Mouse (Mus musculus) CD4-positive, CD25-positive, alpha-beta regulatory T cell, adult 2 months (primary cell): ENCODE results near the gene 1700015F17Rik.
A peak's percentile ranks its signal among the peaks of the same experiment; 100 is the strongest.

Source experiments
- DNase-seq: peaks from one replicate; pipeline ENCODE4 v3.0.0-alpha.2; 2012; ENCODE audit warnings: low read depth, low spot score

The 1700015F17Rik gene

DNA sequence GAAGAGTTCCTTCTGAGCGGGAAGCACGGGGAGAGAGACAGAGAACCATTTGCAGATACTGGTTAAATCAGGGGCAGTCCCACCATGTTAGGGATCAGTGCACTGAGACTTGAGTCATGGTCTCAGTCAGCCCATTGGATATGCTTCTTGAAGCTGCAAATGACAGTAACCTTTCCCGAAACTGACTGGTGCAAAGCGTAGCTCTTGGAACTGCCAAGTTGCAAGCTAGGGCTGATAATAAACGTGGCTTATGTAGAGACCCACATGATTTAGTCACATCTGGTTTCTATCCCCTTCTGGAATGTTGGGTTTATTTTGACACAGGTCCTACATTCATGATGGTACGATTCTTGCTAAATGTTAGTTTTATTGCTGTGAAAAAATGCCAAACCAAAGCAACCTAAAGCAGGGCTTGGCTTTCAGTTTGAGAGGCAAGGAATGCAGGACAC is 55.2 kb downstream of the 1700015F17Rik start:
- DNase-seq, result no peak

DNA sequence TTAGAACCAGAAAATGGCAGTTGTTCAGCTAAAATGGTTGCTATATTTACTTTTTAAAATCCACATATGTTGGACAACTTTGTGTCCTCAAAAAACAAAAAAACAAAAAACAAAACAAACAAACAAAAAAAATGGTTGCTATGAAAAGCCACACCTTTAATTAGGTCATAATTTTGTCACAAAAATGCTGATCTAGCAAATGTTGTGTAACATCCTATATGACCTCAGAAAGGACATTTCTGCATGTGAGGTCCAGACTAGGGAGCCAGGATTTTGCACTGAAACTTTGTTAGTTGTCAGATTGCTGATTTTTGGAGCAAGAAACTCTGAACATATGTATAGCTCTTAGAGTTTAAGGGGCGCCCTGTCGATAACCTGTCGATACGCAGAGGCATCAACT is 55.9 kb downstream of the 1700015F17Rik start:
- no peak for DNase-seq

DNA sequence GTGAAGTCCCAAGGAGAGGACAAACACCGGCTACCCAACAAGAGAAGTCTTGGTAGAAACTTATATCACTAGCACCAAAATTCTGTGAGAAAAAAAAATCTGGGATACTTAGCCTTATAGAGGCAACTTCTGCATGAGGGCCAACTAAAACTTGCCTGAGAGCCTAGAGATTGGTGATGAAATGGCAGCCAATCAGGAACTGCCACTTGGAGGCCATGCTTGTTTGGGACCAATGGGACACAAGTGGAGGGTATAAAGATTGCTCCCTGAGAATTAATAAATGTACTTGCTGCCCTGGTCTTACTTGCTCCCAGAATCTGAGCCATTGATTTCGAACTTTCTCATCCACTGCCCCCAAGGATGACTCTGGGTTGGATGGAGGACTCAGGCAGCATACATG is 57.5 kb downstream of the 1700015F17Rik start:
- no peak for DNase-seq

DNA sequence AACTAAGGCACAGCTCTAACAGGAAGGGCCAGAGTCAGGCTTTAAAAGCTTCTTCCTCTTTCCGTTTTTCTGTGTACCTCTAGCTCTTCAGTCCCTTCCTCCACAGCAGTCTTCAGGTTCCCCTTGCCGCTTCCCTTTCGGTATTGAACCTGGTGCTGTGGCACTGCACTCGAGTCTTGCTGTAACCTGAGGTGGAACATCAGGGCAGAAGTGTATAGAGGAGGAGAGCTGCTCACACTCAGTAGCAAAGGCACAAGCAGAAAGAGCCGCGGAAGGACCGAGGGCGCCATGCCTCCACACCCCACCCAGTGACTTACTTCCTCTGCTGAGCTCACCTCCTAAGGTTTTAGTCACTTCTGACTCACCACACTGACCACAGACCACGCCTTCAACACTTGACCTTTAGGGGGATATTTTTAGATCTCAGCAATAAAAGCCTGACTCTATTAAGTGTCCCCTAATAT is 58.9 kb downstream of the 1700015F17Rik start, which contains the start of gene Cdk14:
Gene Cdk14 (minus strand): TSS at position 321 of the 464 bp plus-strand sequence.
- DNase-seq, result peak; percentile 33

DNA sequence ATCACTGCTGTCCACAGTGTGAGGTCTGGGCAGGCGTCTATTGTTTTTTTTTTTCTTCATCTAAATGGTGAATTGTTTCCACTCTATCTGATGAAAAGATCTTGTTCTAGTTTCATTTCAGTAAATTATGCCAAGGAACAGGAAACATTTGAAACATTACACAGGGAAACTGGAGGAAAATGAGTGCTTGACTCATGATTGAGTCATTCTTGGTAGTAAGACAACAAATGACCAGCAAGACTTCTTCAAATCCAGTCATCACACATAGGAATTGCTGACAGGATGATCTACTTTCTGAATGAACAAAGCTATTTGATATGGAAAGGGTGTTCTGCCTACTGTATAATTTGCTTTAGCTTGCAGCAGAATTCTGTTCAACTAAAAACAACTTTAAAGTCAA is 59.7 kb downstream of the 1700015F17Rik start:
- no peak for DNase-seq

- DNase-seq, result no peak
Measured at GRCm38 (mm10) chr5:5414835-5415234, 64.1 kb downstream of the 1700015F17Rik start.

DNA sequence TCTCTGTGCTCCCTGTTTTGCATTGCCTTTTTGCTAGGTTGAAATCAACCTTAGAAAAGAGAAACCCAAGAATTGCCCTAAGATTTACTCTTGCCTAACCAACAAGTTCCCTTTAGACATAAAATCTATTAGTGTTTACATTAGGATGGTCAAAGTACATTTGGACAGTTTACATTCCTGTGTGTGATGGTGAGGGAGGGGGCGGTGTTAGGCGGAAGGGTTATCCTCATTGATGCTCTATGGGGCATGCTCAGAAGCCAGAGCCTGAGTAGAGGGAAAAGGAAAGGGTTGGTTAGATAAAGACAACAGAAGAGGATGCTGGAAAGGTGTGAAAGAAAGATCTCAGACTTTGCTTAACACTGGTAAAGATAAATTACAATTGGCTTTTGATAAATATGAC is 67.1 kb downstream of the 1700015F17Rik start:
- DNase-seq, result no peak

GRCm38 (mm10) chr5:5401986-5402385 is 77.0 kb downstream of the 1700015F17Rik start:
- DNase-seq, result no peak

DNA sequence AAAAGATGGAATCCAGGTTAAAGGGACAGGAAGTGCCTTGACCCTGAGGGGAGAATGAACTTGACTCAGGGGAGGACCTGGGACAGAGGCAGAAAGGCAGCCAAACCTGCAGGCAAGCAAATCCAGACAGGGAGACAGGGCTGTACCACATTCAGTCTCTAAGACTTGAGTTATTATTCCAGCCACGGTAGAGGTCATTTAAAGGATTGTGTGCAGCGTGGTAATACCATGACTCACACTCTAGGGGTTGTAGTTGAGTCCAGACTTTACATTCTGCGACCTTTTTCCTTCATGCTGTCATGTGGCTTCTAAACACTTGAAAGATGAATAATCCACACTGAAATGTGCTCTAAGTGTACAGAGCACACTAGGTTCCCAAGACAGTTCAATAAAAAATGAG is 86.2 kb downstream of the 1700015F17Rik start:
- DNase-seq, result no peak
